Mouse (Mus musculus) neural tube, embryonic 14.5 days (tissue): Measurements from ENCODE around the gene Dnajb5. TPM values are rescaled to one million over a fixed set of nuclear protein-coding genes. Genes with fewer than 3 reads are reported as not detected.
"Not testable (repeated sequence)": the region's sequence is repeated elsewhere in the genome, so short reads cannot be mapped to it uniquely, and the experiment has no call there.

ENCODE experiments used
- ATAC-seq: fragments of 200-750 bp; cut with Nextera tagmentation; 2 replicates; pipeline ENCODE4 v1.8.0; 2017; ENCODE audit warnings: low read depth, mild to moderate bottlenecking, moderate TSS enrichment, moderate library complexity
- H3K27ac ChIP-seq: fragments of 300-500 bp; sonication (generic); 2 replicates; pipeline ENCODE4 v1.5.1; 2014; ENCODE audit warnings: low read depth, mild to moderate bottlenecking, control low read depth, low read length, moderate library complexity, mixed read lengths
- H3K27me3 ChIP-seq: fragments of 300-500 bp; sonication (generic); 2 replicates; pipeline ENCODE4 v1.6.1; 2014; ENCODE audit warnings: low read length; ENCODE audit not compliant: control insufficient read depth, insufficient read depth
- H3K36me3 ChIP-seq: fragments of 300-500 bp; sonication (generic); 2 replicates; pipeline ENCODE4 v1.6.1; 2014; ENCODE audit warnings: low read length, mixed read lengths; ENCODE audit not compliant: control insufficient read depth, insufficient read depth
- H3K4me1 ChIP-seq: fragments of 300-500 bp; sonication (generic); 2 replicates; pipeline ENCODE4 v1.6.1; 2014; ENCODE audit warnings: low read length; ENCODE audit not compliant: control insufficient read depth, insufficient read depth
- H3K4me2 ChIP-seq: fragments of 300-500 bp; sonication (generic); 2 replicates; pipeline ENCODE4 v1.6.1; 2014; ENCODE audit warnings: mild to moderate bottlenecking, low read depth, low read length, control low read depth
- H3K4me3 ChIP-seq: fragments of 300-500 bp; sonication (generic); 2 replicates; pipeline ENCODE4 v1.5.1; 2014; ENCODE audit warnings: low read depth, low read length, control low read depth, mixed read lengths
- H3K9ac ChIP-seq: fragments of 300-500 bp; sonication (generic); replicated peaks from 2 replicates; pipeline ENCODE4 v1.6.1; 2014; ENCODE audit warnings: low read depth, mild to moderate bottlenecking, control low read depth, low read length, mixed read lengths
- H3K9me3 ChIP-seq: fragments of 300-500 bp; sonication (generic); 2 replicates; pipeline ENCODE4 v1.6.1; 2016; ENCODE audit warnings: low read length; ENCODE audit not compliant: control insufficient read depth
- WGBS: fragments of 180-500 bp; shearing (Covaris S2); extraction: QIAGEN DNeasy Blood & Tissue Kit; methylation state at CpG from one replicate; pipeline ENCODE4 v1.1.7; 2014; 5-methylcytosine and 5-hydroxymethylcytosine counted together
- polyA plus RNA-seq: library from polyadenylated mRNA; unstranded; fragments of >200 nt; fragmentation: Nextera tagmentation; extraction: Ambion mirVana; gene quantifications from 2 replicates; pipeline ENCODE4 v1.2.1, GENCODE M21; 2014

The Dnajb5 gene
- polyA plus RNA-seq, 1 experiment from 2014 or later = 44.1 TPM

DNA sequence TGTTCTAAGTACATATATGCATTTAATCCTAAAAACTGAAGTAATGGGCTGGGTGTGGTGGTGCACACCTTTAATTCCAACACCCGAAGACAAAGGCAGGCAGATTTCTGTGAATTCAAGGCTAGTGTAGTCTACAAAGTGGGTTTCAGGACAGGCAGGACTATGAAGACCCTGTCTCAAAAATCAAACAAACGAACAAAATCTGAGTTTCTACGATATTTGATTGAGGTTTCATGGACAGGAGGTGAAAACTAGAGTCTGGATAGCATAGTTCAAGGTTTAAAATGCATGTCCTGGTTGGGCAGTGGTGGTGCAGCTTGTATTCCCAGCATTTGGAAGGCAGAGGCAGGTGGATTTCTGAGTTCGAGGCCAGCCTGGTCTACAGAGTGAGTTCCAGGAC lies 19.7 kb downstream of the Dnajb5 start, which contains the start of gene 1700022I11Rik:
Gene 1700022I11Rik (plus strand): TSS at position 301 of the 400 bp plus-strand sequence.
- Histone ChIP-seq H3K36me3 (no peaks in the 10 kb centered on the region), H3K4me2 (no peak within 1 kb of the TSS), H3K4me3 (no peak within 1 kb of the TSS), H3K4me1 (no peaks in the 10 kb centered on the region), H3K27ac (no peak within 1 kb of the TSS), H3K9me3 (no peaks in the 10 kb centered on the region), H3K9ac (no peak within 1 kb of the TSS), H3K27me3 (no peaks in the 10 kb centered on the region)
- WGBS = 92% methylated on average over 4 of the region's 4 CpGs
- no peak for ATAC-seq

DNA sequence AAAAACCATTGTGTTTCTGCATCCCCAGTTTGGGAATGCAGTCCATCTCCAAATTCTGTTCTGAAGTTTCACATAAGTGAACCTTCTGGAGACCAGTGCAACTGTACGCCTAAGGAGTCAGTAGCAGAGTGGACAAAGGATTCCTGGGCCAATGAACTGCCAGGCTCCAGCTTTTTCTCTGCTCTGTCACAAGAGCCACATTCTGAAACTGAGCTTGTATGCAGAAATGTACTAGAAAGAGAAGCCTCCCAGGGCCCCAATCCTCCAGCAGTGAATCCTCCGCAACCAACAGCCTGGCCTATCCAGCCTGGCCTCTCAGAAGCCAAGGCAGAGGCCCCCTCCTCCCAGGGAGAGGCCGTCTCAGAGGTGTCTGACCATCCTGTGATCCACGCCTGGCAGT lies 23.3 kb downstream of the Dnajb5 start:
- no peak for ATAC-seq
- H3K36me3 ChIP-seq = 0 out of 2 replicates have a peak, but pooled peaks cover 5% of the 10 kb centered on the region
- H3K27ac ChIP-seq = no peak overlapping the region
- H3K4me3 ChIP-seq = no peak overlapping the region
- H3K4me1 ChIP-seq = no peaks in the 10 kb centered on the region
- no peaks in the 10 kb centered on the region for H3K9me3 ChIP-seq
- no peak overlapping the region for H3K9ac ChIP-seq
- H3K4me2 ChIP-seq = no peak overlapping the region
- 82% methylated on average over 4 of the region's 4 CpGs for WGBS
- H3K27me3 ChIP-seq = no peaks in the 10 kb centered on the region

DNA sequence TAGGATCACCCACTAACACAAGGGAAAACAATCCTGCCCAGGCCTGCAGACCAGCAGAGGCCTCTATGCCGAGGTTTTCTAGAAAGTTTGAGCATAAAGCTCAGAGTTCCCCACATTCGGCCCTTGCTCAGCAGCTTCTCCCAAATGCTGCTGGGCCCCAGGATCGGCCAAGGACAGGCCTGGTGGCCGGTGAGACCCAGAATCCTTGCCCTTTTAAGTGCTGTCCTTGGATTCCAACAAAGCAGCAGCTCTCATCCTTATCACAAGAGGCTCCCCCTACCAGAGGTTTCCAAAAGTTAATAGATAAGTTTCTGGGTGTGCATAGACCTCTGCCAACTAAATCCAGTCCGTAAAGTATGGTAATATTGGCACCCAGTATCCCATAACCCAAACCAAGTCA lies 24.3 kb downstream of the Dnajb5 start:
- H3K4me1 ChIP-seq = no peaks in the 10 kb centered on the region
- H3K4me3 ChIP-seq = no peak overlapping the region
- 0 out of 2 replicates have a peak, but pooled peaks cover 14% of the 10 kb centered on the region for H3K36me3 ChIP-seq
- ATAC-seq = no peak
- 84% methylated on average over 5 of the region's 5 CpGs for WGBS
- H3K27me3 ChIP-seq = no peaks in the 10 kb centered on the region
- no peaks in the 10 kb centered on the region for H3K9me3 ChIP-seq
- H3K27ac ChIP-seq = no peak overlapping the region
- H3K4me2 ChIP-seq = no peak overlapping the region
- no peak overlapping the region for H3K9ac ChIP-seq

DNA sequence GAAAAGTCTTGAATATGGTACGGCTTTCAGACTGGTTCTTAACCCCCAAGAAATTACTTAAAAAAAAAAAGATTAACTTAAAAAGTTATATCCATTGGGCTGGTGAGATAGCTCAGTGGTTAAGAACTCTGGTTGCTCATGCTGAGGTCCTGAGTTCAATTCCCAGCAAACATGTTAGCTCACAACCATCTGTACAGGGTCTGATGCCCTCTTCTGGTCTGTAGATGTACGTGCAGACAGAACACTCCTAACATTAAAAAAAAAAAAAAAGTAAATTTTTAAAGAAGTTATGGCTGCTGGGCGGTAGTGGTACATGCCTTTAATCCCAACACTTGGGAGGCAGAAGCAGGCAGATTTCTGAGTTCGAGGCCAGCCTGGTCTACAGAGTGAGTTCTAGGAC lies 28.4 kb downstream of the Dnajb5 start:
- Histone ChIP-seq H3K9me3 (no peaks in the 10 kb centered on the region), H3K9ac (no peak overlapping the region), H3K4me2 (no peak overlapping the region), H3K27ac (no peak overlapping the region), H3K36me3 (peaks cover 30% of the 10 kb centered on the region; the same call in 1 of the 2 replicates), H3K4me1 (no peaks in the 10 kb centered on the region), H3K4me3 (no peak overlapping the region), H3K27me3 (no peaks in the 10 kb centered on the region)
- WGBS = 93% methylated on average over 4 of the region's 4 CpGs
- no peak for ATAC-seq

DNA sequence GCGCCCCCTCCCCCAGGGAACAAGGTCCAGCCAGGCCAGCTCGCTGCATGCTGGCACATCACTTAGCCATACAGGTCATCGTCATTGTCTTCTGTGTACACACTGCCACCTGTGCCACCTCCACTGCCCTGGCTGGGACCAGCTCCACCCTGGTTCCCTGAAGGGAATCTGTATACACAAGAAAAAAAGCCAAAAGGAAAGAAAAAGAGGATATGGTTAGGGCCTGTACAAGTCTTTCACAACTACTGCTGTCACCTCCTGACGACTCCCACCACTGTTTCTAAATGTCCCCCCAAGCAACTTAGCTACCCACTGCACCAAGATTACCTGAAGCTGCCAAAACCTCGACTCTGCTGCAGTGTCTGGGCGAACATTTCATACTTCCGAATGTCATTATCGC lies 30.9 kb downstream of the Dnajb5 start:
- peaks cover 50% of the 10 kb centered on the region; the same call in 1 of the 2 replicates for H3K36me3 ChIP-seq
- not testable (repeated sequence) for H3K9ac ChIP-seq, H3K4me1 ChIP-seq, H3K4me2 ChIP-seq, H3K27me3 ChIP-seq, H3K4me3 ChIP-seq, H3K9me3 ChIP-seq, ATAC-seq, H3K27ac ChIP-seq
- 98% methylated on average over 8 of the region's 8 CpGs for WGBS

DNA sequence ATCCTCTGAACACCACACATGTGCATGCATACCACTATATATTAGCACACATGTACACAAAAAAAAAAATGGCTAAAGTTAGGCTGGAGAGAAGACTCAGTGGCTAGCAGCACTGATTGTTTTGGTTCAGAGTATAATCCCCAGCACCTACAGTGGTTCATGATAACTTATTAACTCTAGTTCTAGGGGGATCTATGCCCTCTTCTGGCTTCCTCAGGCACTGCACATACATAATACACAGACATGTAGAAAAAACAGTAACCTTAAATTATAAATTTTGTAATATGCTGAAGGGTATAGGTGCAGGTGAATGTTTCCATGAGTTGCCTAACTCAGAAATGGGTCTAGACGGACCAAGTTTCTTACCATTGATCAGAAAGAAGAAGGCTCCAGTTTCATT lies 38.7 kb downstream of the Dnajb5 start:
- Histone ChIP-seq H3K9ac (no peak overlapping the region), H3K4me2 (no peak overlapping the region), H3K27ac (no peak overlapping the region), H3K36me3 (peaks cover 87% of the 10 kb centered on the region), H3K27me3 (no peaks in the 10 kb centered on the region), H3K4me3 (no peak overlapping the region), H3K4me1 (no peaks in the 10 kb centered on the region), H3K9me3 (no peaks in the 10 kb centered on the region)
- no peak for ATAC-seq
- WGBS = 93% methylated on average over 1 of the region's 1 CpGs

DNA sequence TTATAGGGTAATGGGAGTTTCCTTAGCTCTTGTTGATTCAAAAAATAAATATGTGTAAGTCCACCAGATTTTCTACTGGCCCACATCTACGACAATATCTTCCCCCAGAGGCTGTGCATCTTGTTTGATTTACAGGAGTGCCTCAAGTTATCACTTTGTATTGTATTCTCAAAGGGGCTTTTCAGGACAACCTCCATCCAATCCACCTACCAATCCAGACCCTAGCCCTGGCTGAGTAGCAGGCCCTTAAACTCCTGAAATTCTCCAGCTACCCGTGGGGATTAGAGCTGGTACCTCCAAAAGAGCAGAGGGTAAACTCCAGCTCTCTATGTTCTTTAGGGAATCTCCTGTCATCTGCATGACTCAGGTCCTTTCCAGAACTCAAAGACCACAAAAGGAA lies 48.4 kb downstream of the Dnajb5 start:
- peaks cover 28% of the 10 kb centered on the region for H3K36me3 ChIP-seq

DNA sequence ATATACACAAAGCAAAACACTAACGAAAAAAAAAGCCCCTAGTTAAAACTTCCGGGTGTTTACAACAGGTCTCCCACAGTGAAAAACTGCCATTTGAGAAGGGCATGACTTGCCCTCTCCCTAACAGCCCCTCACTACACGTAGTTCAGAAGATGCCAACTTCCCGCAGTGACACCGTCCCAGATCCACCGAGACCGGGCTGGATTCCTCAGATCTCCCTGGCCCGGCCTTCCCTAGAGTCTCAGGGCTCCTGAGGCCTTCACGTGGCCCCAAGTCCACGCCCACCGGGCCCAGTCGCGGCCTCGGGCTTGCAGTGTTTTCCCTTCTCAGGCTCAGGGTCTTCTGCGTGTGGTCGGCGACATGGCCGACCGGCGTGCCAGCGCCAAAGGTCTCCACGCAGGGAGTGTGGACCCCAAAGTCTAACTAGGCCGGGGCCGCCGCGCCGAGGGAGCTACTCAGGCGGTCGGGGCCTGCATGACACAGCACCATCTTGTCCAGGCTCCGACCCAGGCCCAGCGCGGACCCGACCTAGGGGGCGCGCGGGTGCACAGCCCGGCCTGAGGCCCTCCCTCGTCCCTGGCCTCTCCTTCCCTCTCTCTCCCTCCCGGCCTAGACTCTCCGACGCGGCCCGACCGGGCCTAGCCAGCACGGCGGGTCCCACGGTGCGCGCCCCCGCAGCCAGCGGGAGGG lies 50.0 kb downstream of the Dnajb5 start:
- Histone ChIP-seq H3K9ac (peak overlapping the region; percentile 90), H3K36me3 (peaks cover 15% of the 10 kb centered on the region), H3K4me1 (peaks cover 18% of the 10 kb centered on the region), H3K9me3 (no peaks in the 10 kb centered on the region), H3K27me3 (peaks cover 3% of the 10 kb centered on the region; the same call in 1 of the 2 replicates), H3K4me3 (peak overlapping the region; percentile 88), H3K4me2 (peak overlapping the region; percentile 91), H3K27ac (peak overlapping the region; percentile 96)
- ATAC-seq = peak; percentile 80
- WGBS = under 1% methylated on average over 51 of the region's 51 CpGs

More for the DNA sequence above, 48.4 kb downstream of the Dnajb5 start:
- Histone ChIP-seq H3K27me3 (peaks cover 3% of the 10 kb centered on the region; the same call in 1 of the 2 replicates), H3K27ac (no peak overlapping the region), H3K4me2 (peak overlapping the region; percentile 91), H3K4me1 (peaks cover 18% of the 10 kb centered on the region), H3K4me3 (peak overlapping the region; percentile 88), H3K9ac (peak overlapping the region; percentile 32), H3K9me3 (no peaks in the 10 kb centered on the region)
- ATAC-seq = no peak
- 50% methylated on average over 2 of the region's 2 CpGs for WGBS

DNA sequence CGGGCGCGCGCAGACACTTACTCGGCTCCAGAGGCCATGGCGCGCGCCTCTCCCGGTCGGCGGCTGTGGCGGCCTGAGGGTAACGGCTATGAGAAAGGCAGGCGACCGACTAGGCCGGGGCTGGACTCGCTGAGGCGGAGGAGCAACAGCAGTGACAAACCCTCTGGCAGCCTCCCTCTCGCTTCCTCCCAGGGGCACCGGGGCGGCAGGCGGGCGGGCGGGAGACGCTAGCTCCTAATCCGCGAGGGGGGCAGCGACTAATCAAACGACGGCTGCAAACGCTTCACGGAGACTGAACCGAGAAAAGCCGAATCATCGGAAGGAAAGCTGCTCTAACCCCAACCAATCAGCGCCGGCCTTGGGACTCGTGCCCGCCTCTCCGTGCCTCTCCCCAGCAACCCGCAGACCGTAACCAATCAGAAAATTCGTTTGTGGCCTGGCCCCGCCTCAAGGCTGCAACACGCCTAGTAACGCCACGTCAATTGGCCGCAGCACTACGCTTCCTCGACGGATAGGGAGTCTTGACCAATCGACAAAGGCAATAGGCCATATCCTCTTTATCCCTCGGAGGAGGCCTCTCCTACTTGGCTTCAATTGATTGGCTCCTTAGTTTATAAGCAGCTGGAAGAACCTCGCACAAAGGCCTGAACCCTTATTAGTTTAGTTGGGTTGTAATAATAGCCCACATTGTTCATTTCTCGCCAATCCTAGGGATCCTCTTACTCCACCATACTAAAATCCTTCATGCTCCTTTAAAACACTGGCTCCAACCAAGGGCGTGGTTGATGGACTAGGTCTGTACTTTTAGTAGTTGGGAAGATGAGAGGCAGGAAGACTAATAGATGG lies 50.8 kb downstream of the Dnajb5 start, which contains the start of gene Vcp:
Gene Vcp (minus strand): TSS at position 367 of the 846 bp plus-strand sequence.
- not testable (repeated sequence) for H3K9me3 ChIP-seq, H3K27me3 ChIP-seq, H3K36me3 ChIP-seq
- Histone ChIP-seq H3K4me1 (peaks cover 18% of the 10 kb centered on the region), H3K4me2 (peak within 1 kb of the TSS; percentile 91), H3K27ac (peak within 1 kb of the TSS; percentile 96), H3K4me3 (peak within 1 kb of the TSS; percentile 88), H3K9ac (peak within 1 kb of the TSS; percentile 90)
- under 1% methylated on average over 47 of the region's 56 CpGs for WGBS
- ATAC-seq = peak; percentile 98
